Mouse (Mus musculus) forebrain, embryonic 11.5 days (tissue): ENCODE data around the gene Csrp1. TPM values are rescaled to one million over a fixed set of nuclear protein-coding genes. Genes with fewer than 3 reads are reported as not detected.

Experiments used
- ATAC-seq: fragments of 200-750 bp; cut with Nextera tagmentation; replicated peaks from 2 replicates; pipeline ENCODE4 v1.8.0; 2017; ENCODE audit warnings: moderate TSS enrichment; ENCODE audit not compliant: low FRiP score
- DNase-seq: peaks from one replicate; pipeline ENCODE4 v3.0.0-alpha.2; 2017; ENCODE audit warnings: low spot score
- H3K27ac ChIP-seq: fragments of 300-500 bp; sonication (generic); 2 replicates; pipeline ENCODE4 v1.5.1; 2014; ENCODE audit warnings: low read depth, low read length
- H3K27me3 ChIP-seq: fragments of 300-500 bp; sonication (generic); 2 replicates; pipeline ENCODE4 v1.6.1; 2014; ENCODE audit warnings: mild to moderate bottlenecking, low read length, mixed read lengths; ENCODE audit not compliant: control insufficient read depth, insufficient read depth
- H3K36me3 ChIP-seq: fragments of 300-500 bp; sonication (generic); 2 replicates; pipeline ENCODE4 v1.6.1; 2014; ENCODE audit warnings: mild to moderate bottlenecking, low read length, moderate library complexity, mixed read lengths; ENCODE audit not compliant: control insufficient read depth, insufficient read depth
- H3K4me1 ChIP-seq: fragments of 300-500 bp; sonication (generic); replicated peaks from 2 replicates; pipeline ENCODE4 v1.6.1; 2014; ENCODE audit warnings: low read length, mixed read lengths; ENCODE audit not compliant: control insufficient read depth, insufficient read depth
- H3K4me2 ChIP-seq: fragments of 300-500 bp; sonication (generic); 2 replicates; pipeline ENCODE4 v1.6.1; 2014; ENCODE audit warnings: low read depth, mild to moderate bottlenecking, low read length, moderate library complexity, mixed read lengths; ENCODE audit not compliant: severe bottlenecking
- H3K4me3 ChIP-seq: fragments of 300-500 bp; sonication (generic); 2 replicates; pipeline ENCODE4 v1.5.1; 2014; ENCODE audit warnings: low read depth, low read length
- H3K9ac ChIP-seq: fragments of 300-500 bp; sonication (generic); 2 replicates; pipeline ENCODE4 v1.6.1; 2014; ENCODE audit warnings: low read length
- H3K9me3 ChIP-seq: fragments of 300-500 bp; sonication (generic); 2 replicates; pipeline ENCODE4 v1.6.1; 2016; ENCODE audit warnings: low read length, mixed read lengths; ENCODE audit not compliant: control insufficient read depth
- WGBS: fragments of 180-500 bp; shearing (Covaris S2); extraction: QIAGEN DNeasy Blood & Tissue Kit; methylation state at CpG from one replicate; pipeline ENCODE4 v1.1.7; 2014; 5-methylcytosine and 5-hydroxymethylcytosine counted together
- polyA plus RNA-seq: library from polyadenylated mRNA; unstranded; fragments of >200 nt; fragmentation: Nextera tagmentation; extraction: Ambion mirVana; gene quantifications from 2 replicates; pipeline ENCODE4 v1.2.1, GENCODE M21; 2014

Gene Csrp1
- polyA plus RNA-seq = 37.1 and 39.1 TPM in 2 replicates

DNA sequence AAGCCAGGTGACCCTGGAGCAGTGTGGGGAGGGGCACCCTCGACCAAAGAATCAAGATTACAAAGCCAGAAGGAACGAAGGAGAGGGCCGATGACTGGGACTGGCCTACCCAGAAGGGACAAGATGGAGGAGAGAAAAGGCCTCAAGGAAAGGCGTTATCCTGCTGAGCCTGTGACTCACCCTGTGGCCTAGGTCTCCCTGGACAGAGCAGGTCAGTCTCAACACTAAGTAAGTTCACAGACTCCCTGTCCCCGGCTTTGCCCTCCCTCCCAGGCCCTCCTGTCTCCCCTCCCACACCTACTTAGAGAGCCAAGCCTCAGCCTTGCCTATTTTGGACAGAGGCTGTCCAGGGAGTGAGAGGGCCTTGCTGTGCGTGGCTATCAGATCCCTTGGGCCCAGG, at the start of gene Csrp1:
TSS of gene Csrp1 (plus strand) at position 79 of the 400 bp plus-strand sequence.
- ATAC-seq = no peak

DNA sequence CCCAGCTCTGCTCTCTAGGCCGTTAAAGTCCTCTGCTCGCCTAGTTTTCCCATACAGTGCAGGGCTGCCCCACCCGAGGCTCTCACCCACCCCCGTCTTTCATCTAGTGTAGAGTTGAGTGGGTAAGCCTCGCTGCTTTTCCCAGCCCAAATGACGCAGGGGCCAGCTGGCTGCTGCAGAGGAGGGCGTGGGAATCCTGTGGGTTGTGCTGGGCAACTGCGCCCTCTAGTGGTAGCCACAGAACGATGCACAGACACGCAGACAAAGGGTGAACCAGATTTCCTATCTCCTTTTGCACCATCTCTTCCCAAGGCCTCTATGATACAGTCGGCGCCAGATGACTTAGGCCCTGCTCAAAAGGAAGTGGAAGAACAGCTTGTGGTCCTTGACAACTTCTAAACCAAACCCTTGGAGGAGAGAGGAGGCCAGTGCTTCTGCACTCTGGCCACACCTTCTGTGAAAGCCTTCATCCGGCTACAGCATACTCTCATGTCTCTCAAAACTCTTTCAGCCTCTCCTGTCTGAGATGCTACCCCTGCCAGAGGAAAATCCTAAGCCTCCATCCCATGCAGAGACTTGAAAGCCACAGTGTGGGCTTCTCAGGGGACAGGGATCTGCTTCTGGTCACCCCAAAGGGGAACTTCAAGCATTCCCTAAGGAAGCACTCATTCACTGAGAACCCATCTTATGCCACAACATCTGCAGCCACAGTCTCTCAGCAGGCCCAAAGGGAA, 49.3 kb upstream of the Csrp1 start:
- Histone ChIP-seq H3K27me3 (no peaks in the 10 kb centered on the region), H3K27ac (no peak overlapping the region), H3K9ac (peak overlapping the region; percentile 17; the same call in 1 of the 2 replicates), H3K9me3 (no peaks in the 10 kb centered on the region), H3K4me1 (0 out of 2 replicates have a peak, but pooled peaks cover 2% of the 10 kb centered on the region), H3K4me2 (no peak overlapping the region), H3K36me3 (no peaks in the 10 kb centered on the region), H3K4me3 (no peak overlapping the region)
- DNase-seq (peak; percentile 92), ATAC-seq (peak; percentile 87)
- WGBS = 14% methylated on average over 13 of the region's 13 CpGs

More for the DNA sequence above, at the start of gene Csrp1:
- Histone ChIP-seq H3K27ac (no peak within 1 kb of the TSS), H3K36me3 (no peaks in the 10 kb centered on the region), H3K9me3 (no peaks in the 10 kb centered on the region), H3K4me2 (no peak within 1 kb of the TSS), H3K4me1 (no peaks in the 10 kb centered on the region), H3K9ac (no peak within 1 kb of the TSS), H3K27me3 (no peaks in the 10 kb centered on the region), H3K4me3 (no peak within 1 kb of the TSS)
- no peak for DNase-seq
- WGBS = 70% methylated on average over 6 of the region's 6 CpGs

DNA sequence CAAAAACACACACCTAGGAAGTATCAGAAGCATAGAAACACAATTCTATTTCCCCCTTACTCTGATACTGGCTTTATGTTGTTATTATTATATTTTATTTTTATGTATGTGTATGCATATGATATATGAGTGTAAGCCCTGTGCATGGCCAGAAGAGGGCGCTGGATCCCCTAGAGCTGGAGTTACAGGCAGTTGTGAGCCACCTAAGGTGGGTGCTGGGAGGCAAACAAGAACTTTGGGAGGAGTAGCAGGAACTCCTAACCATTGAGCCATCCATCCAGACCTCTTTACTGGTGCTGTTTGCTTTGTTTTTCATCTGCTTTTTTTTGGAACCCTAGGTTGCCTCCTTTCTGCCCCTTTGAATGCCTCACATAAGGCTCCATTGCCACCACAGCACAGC, 48.5 kb upstream of the Csrp1 start:
- 41% methylated on average over 1 of the region's 1 CpGs for WGBS
- no peak overlapping the region for H3K4me2 ChIP-seq
- H3K4me1 ChIP-seq = peaks cover 2% of the 10 kb centered on the region; the same call in 1 of the 2 replicates
- no peak overlapping the region for H3K4me3 ChIP-seq
- no peak overlapping the region for H3K27ac ChIP-seq
- H3K9ac ChIP-seq = no peak overlapping the region
- ATAC-seq = no peak
- no peaks in the 10 kb centered on the region for H3K36me3 ChIP-seq
- H3K27me3 ChIP-seq = no peaks in the 10 kb centered on the region
- no peaks in the 10 kb centered on the region for H3K9me3 ChIP-seq
- DNase-seq = no peak

DNA sequence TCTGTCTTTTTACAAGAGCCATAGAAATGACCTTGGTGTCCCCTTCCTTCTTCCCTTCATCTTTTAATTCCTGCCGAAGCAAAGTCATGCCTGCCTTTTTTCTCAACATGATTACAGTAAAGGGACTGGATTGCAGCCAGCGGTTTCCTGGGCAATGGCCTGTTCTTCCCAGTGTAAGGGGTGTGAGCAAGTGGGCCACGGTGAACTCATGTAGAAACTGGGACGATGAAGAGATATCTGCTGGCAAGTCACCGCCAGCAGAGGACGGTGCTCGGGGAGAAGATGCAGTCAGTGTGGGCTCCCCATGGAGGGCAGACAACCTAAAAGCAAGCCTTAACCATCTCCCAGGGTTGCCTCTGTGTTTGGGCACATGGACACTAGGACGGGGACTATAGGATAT, 47.9 kb upstream of the Csrp1 start:
- no peak for ATAC-seq
- H3K36me3 ChIP-seq = no peaks in the 10 kb centered on the region
- H3K9ac ChIP-seq = no peak overlapping the region
- no peak overlapping the region for H3K4me2 ChIP-seq
- 79% methylated on average over 8 of the region's 8 CpGs for WGBS
- peaks cover 2% of the 10 kb centered on the region; the same call in 1 of the 2 replicates for H3K4me1 ChIP-seq
- no peaks in the 10 kb centered on the region for H3K9me3 ChIP-seq
- H3K4me3 ChIP-seq = no peak overlapping the region
- H3K27ac ChIP-seq = no peak overlapping the region
- no peaks in the 10 kb centered on the region for H3K27me3 ChIP-seq
- DNase-seq = no peak

DNA sequence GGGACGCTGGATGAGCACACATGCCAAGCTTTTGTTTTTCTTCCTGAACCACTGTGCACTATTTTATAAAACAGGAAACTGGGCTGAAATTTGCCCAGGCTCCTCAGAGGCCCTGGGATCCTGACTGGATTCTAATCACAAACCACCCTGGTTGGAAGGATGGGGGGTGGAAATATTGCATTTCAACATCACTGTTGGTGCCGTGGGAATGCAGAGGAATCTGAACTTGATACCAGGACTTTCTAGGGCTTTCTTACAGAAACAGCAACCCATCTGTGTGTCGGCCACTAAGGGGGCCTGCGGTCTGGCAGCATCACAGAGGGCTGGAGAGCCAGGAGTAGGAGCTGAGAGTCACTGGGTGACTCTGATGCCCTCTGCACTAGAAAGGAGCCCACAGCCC, 47.5 kb upstream of the Csrp1 start:
- Histone ChIP-seq H3K36me3 (no peaks in the 10 kb centered on the region), H3K4me1 (peaks cover 2% of the 10 kb centered on the region; the same call in 1 of the 2 replicates), H3K9ac (no peak overlapping the region), H3K27me3 (no peaks in the 10 kb centered on the region), H3K4me3 (no peak overlapping the region), H3K27ac (no peak overlapping the region), H3K4me2 (no peak overlapping the region), H3K9me3 (no peaks in the 10 kb centered on the region)
- no peak for DNase-seq
- no peak for ATAC-seq
- WGBS = 70% methylated on average over 4 of the region's 4 CpGs

DNA sequence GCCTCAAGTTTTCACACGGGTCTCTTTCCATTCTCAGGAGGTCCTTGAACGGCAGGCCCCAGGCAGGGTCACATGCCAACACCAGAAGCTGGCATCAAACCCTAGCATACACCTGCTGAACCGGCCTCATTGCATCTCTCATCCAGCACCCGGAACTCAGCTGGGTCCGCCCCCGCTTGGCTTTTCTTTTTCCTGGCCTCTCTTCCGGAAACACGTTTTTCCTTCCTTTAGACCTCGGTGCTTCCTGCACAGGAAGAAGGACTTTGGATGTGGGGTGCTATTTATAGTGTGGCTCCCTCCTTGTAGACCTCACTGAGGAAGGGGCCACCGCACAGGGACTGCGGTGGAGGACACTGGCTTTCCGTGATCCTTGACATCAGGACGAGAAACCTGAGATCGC, 46.4 kb upstream of the Csrp1 start:
- H3K9me3 ChIP-seq = no peaks in the 10 kb centered on the region
- H3K4me3 ChIP-seq = no peak overlapping the region
- H3K27ac ChIP-seq = no peak overlapping the region
- H3K9ac ChIP-seq = no peak overlapping the region
- ATAC-seq = no peak
- H3K27me3 ChIP-seq = no peaks in the 10 kb centered on the region
- H3K36me3 ChIP-seq = no peaks in the 10 kb centered on the region
- peaks cover 2% of the 10 kb centered on the region; the same call in 1 of the 2 replicates for H3K4me1 ChIP-seq
- DNase-seq = no peak
- no peak overlapping the region for H3K4me2 ChIP-seq
- WGBS = 86% methylated on average over 14 of the region's 14 CpGs

DNA sequence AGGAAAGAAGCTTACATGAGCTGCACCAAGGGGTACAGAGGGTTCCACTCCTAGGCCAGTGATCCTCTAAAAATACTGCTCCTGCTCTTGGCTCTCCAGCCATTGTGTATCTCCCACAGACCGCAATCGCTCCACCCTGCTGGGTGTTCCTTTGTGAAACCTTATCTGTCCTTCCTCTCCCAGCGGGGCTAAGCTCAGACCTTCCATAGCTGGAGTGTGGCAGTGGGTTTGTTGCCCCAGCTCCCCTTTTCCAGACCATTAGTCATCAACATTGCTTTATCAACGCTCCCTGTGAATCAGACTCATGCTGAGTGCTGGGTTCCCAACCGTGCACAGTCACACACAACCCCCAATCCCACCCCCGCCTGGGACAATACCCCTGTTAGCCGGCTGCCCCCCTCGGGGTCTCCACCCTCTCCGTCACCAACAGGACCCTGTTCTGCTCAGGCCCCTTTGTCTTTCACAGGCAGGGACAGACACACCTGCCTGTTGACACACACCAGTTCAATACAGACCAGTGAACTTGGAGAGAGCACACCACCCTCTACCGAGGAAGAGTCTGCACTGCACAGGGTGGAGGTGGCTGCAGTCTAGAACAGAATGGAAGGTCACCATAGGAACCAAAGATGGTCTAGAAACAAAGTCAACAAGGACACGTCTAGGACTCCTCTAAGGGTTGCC, 44.3 kb upstream of the Csrp1 start:
- ATAC-seq = no peak

DNA sequence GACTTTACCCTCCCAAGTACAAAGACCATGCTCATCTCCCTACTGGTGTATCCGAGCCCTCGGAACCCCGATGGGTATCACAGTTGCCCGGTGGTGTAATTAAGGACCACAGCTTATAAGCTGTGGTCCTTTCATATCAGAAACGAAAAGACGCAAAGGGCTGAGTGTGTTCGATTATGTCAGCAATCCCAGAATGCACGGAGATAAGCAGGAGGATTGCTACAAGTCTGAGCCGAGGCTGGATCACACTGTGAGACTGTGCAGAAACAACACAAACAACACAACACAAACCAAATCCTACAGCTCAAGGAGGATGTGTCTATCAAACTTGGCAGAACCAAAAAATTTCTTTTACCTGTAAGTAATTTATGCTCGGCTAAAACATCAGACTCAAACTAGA, 43.6 kb upstream of the Csrp1 start:
- no peak overlapping the region for H3K27ac ChIP-seq
- H3K4me2 ChIP-seq = no peak overlapping the region
- no peak overlapping the region for H3K4me3 ChIP-seq
- no peaks in the 10 kb centered on the region for H3K36me3 ChIP-seq
- ATAC-seq (no peak), DNase-seq (no peak)
- H3K4me1 ChIP-seq = no peaks in the 10 kb centered on the region; the same call in 1 of the 2 replicates
- H3K27me3 ChIP-seq = no peaks in the 10 kb centered on the region
- no peaks in the 10 kb centered on the region for H3K9me3 ChIP-seq
- WGBS = 87% methylated on average over 10 of the region's 10 CpGs
- no peak overlapping the region for H3K9ac ChIP-seq

More for the DNA sequence above, 44.3 kb upstream of the Csrp1 start:
- Histone ChIP-seq H3K4me3 (no peak overlapping the region), H3K9me3 (no peaks in the 10 kb centered on the region), H3K36me3 (no peaks in the 10 kb centered on the region), H3K27ac (no peak overlapping the region), H3K9ac (no peak overlapping the region), H3K27me3 (no peaks in the 10 kb centered on the region), H3K4me2 (no peak overlapping the region), H3K4me1 (no peaks in the 10 kb centered on the region; the same call in 1 of the 2 replicates)
- WGBS = 26% methylated on average over 11 of the region's 11 CpGs
- DNase-seq = no peak
